Mouse (Mus musculus) erythroid progenitor cell, adult 5-6 weeks (primary cell): Measurements from ENCODE around the gene Klhdc2. TPM values are rescaled to one million over a fixed set of nuclear protein-coding genes. Genes with fewer than 3 reads are reported as not detected.

Source experiments
- ATAC-seq: replicated peaks from 2 replicates; pipeline ENCODE4 v1.8.0; 2016; ENCODE audit warnings: moderate number of reproducible peaks, mild to moderate bottlenecking, moderate TSS enrichment, inconsistent platforms; ENCODE audit not compliant: poor library complexity, low FRiP score, severe bottlenecking
- total RNA-seq, 2 experiments: library from RNA; stranded (forward) in 1 of 2; stranded (reverse) in 1 of 2; fragments of 150-400 nt in 1 of 2; fragments of 186-747, 209-891 nt in 1 of 2; gene quantifications; 2 replicates each; pipeline versions ENCODE4 v1.2.3 to v1.2.4; 2015 to 2017; ENCODE audit warnings: low replicate concordance in 2 of 2

Klhdc2 gene
- total RNA-seq, 2 experiments from 2014 or later, result 61.1 to 68.7 TPM

DNA sequence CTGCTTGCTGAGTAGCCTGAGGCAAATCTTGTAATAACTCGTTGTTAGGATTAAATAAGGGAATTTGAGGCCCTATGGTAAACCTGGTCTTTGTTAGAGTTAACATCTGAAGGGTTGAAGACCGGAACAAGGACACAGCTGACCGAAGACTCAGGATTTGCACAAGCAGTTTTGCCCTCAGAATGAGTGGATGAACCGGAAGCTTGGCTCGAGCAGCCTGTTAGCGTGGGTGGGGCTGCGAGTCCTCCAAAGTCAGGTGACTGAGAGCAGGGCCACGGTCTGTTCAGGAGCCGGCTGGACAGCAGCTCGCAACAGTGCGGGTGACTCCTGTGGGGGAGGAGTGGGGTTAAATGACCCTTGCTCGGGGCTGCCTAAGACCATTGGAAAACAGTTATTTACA, 2.8 kb downstream of the Klhdc2 start:
- ATAC-seq, result no peak

- no peak for ATAC-seq
Observed at GRCm38 (mm10) chr12:69299831-69300230, 3.4 kb downstream of the Klhdc2 start.

DNA sequence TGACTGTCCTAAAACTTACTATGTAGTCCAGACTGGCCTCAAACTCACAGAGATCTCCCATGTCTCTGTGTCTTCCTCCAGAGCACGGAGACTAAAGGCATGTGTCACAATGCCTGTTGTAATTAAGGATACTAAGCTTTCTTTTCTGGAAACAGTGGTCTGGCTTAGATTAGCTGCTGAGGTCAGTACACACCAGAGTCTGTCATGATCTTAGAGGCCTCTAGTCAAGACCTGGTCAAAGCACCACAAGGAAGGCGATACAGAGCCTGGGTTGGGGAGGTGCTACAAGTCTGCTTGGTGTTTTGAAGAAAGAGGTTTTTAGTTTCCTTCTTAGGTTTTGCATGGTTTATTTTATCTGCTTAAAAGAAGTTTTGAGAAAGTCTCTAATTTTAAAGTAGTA, 3.9 kb downstream of the Klhdc2 start:
- ATAC-seq, result no peak

DNA sequence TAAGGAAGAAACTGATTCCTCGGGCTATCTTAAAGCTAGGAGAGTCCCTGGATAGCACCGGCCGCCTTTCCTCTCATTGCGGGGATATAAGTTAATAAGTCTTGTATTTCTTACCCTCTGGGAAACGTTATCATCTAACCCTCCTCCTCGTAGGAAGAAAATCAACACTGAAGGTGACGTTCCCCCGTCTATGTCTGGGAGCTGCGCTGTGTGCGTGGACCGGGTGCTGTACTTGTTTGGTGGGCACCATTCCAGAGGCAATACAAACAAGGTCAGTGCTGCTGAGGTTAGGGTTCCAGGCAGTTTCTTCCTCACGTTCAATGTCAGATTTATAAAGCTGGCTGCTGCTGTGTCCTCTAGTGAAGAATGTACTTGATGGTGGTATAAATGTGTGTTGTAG, 5.7 kb downstream of the Klhdc2 start:
- no peak for ATAC-seq

DNA sequence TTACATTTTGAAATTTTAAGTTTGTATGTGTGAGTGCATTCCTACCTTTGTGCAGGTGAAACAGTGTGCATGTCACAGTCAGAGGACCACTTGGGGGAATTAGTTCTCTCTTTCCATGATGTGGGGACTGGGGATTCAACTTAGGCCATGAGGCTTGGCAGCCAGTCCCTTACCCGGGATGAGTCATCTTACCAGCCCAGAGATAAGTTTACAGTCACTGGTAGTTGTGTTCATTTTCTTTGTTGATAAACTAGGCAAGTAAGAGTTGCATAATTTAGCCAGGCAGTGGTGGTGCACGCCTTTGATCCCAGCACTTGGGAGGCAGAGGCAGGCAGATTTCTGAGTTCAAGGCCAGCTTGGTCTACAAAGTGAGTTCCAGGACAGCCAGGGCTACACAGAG, 7.6 kb downstream of the Klhdc2 start:
- no peak for ATAC-seq

- ATAC-seq, result no peak
Observed at GRCm38 (mm10) chr12:69306333-69306732, 9.9 kb downstream of the Klhdc2 start.

GRCm38 (mm10) chr12:69309659-69310058, 13.2 kb downstream of the Klhdc2 start:
- ATAC-seq, result no peak; the same call in 1 of the 2 replicates

- no peak for ATAC-seq
Observed at GRCm38 (mm10) chr12:69318431-69318830, 21.9 kb downstream of the Klhdc2 start.

DNA sequence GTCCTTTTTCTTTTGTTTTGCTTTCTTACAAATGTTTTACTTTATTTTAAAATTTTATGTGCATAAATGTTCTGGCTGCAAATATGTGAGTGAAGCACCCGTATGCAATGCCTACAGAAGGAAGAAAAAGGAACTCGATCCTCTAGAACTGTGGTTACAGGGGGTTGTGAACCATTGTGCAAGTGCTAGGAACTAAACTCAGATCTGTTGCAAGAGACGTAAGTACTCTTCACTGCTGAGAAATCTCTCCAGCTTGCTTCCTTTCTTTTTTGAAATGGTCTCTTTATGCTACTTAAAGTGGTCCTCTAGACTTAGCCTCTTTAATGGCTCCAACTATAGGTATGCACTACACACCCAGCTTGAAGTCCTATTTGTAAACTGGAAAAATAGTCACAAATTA, 34.7 kb downstream of the Klhdc2 start:
- ATAC-seq, result no peak

- no peak for ATAC-seq
Observed at GRCm38 (mm10) chr12:69332147-69332546, 35.7 kb downstream of the Klhdc2 start.

DNA sequence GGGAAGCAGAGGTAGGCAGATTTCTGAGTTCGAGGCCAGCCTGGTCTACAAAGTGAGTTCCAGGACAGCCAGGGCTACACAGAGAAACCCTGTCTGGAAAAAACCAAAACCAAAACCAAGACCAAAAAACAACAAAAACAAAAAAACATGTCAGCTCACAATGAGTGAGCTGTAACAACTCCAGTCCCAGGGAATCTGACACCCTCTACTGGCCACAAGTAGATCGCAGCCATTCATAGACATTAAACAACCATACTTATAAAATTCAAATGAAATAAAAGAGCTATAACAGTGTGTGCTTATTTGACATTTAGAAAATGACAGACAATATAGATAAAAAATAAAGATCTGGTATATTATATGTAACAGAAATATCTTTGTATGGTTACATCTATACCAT, 37.1 kb downstream of the Klhdc2 start:
- ATAC-seq, result peak; percentile 85

DNA sequence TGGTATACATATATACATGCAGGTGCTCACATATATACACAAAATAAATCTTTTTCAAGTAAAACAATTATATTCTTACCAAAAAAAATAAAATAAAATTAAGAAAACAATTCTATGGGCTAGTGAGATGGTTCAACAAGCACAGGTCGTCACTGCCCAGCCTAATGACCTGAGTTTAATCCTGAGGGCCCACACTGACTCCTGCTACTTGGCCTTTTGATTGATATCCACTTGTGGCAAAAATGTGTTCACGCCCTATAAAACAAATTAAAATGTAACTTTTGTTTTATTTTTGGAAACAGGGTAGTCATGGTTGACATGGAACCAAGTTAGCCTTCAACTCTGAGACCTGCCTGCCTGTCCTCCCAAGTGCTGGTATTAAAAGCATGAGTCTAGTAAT, 53.4 kb downstream of the Klhdc2 start:
- no peak for ATAC-seq

GRCm38 (mm10) chr12:69351685-69352084, 55.2 kb downstream of the Klhdc2 start:
- ATAC-seq, result no peak

GRCm38 (mm10) chr12:69356546-69357299, 60.2 kb downstream of the Klhdc2 start, which contains the start of gene Nemf:
TSS of gene Nemf (minus strand) at chr12:69357165.
- peak; percentile 75 for ATAC-seq

GRCm38 (mm10) chr12:69357300-69357646, 60.8 kb downstream of the Klhdc2 start:
- peak; percentile 36 for ATAC-seq

Other genes with a start within 250 kb of the Klhdc2 start
- 901 and 1,018 TPM in 2 replicates for gene Rps29, start 137.5 kb upstream of the Klhdc2 start, total RNA-seq (2015; ENCODE audit: low replicate concordance)
- gene Rps29, start 137.5 kb upstream of the Klhdc2 start, total RNA-seq (2017; ENCODE audit: low replicate concordance), result 424 and 1,088 TPM in 2 replicates
- 27.0 and 43.2 TPM in 2 replicates for gene Lrr1, start 127.9 kb upstream of the Klhdc2 start, total RNA-seq (2015; ENCODE audit: low replicate concordance)
- 24.3 and 24.6 TPM in 2 replicates for gene Lrr1, start 127.9 kb upstream of the Klhdc2 start, total RNA-seq (2017; ENCODE audit: low replicate concordance)
- gene Rpl36al, start 112.6 kb upstream of the Klhdc2 start, total RNA-seq (2015; ENCODE audit: low replicate concordance), result 169 and 235 TPM in 2 replicates
- gene Rpl36al, start 112.6 kb upstream of the Klhdc2 start, total RNA-seq (2017; ENCODE audit: low replicate concordance), result 180 and 196 TPM in 2 replicates
- 19.3 and 19.5 TPM in 2 replicates for gene Mgat2, start 112.5 kb upstream of the Klhdc2 start, total RNA-seq (2015; ENCODE audit: low replicate concordance)
- gene Mgat2, start 112.5 kb upstream of the Klhdc2 start, total RNA-seq (2017; ENCODE audit: low replicate concordance), result 15.9 and 22.3 TPM in 2 replicates
- 4.7 TPM in 1 of 2 replicates, not detected in the other for gene Gm49383, start 99.6 kb upstream of the Klhdc2 start, total RNA-seq (2015; ENCODE audit: low replicate concordance)
- gene Gm49383, start 99.6 kb upstream of the Klhdc2 start, total RNA-seq (2017; ENCODE audit: low replicate concordance), result 22.2 and 23.9 TPM in 2 replicates
- 2.5 and 10.9 TPM in 2 replicates for gene Dnaaf2, start 98.3 kb upstream of the Klhdc2 start, total RNA-seq (2015; ENCODE audit: low replicate concordance)
- 1.4 and 2.8 TPM in 2 replicates for gene Dnaaf2, start 98.3 kb upstream of the Klhdc2 start, total RNA-seq (2017; ENCODE audit: low replicate concordance)
- gene Gm49384, start 92.4 kb upstream of the Klhdc2 start, total RNA-seq (2015; ENCODE audit: low replicate concordance), result 17.6 and 23.8 TPM in 2 replicates
- 14.6 and 16.0 TPM in 2 replicates for gene Gm49384, start 92.4 kb upstream of the Klhdc2 start, total RNA-seq (2017; ENCODE audit: low replicate concordance)
- 40.7 and 54.1 TPM in 2 replicates for gene Pole2, start 68.5 kb upstream of the Klhdc2 start, total RNA-seq (2015; ENCODE audit: low replicate concordance)
- gene Pole2, start 68.5 kb upstream of the Klhdc2 start, total RNA-seq (2017; ENCODE audit: low replicate concordance), result 38.9 and 59.2 TPM in 2 replicates
- 1.7 TPM in 1 of 2 replicates, not detected in the other for gene Klhdc1, start 55.5 kb upstream of the Klhdc2 start, total RNA-seq (2015; ENCODE audit: low replicate concordance)
- gene Klhdc1, start 55.5 kb upstream of the Klhdc2 start, total RNA-seq (2017; ENCODE audit: low replicate concordance), result 0.83 and 1.7 TPM in 2 replicates
- 56.6 and 57.3 TPM in 2 replicates for gene Nemf, start 60.5 kb downstream of the Klhdc2 start, total RNA-seq (2015; ENCODE audit: low replicate concordance)
- gene Nemf, start 60.5 kb downstream of the Klhdc2 start, total RNA-seq (2017; ENCODE audit: low replicate concordance), result 66.1 and 79.0 TPM in 2 replicates
- gene Arf6, start 75.5 kb downstream of the Klhdc2 start, total RNA-seq (2015; ENCODE audit: low replicate concordance), result 59.5 and 60.8 TPM in 2 replicates
- gene Arf6, start 75.5 kb downstream of the Klhdc2 start, total RNA-seq (2017; ENCODE audit: low replicate concordance), result 93.7 and 94.4 TPM in 2 replicates
- not detected in 2 replicates for gene Gm9887, start 75.8 kb downstream of the Klhdc2 start, total RNA-seq (2015; ENCODE audit: low replicate concordance)
- gene Gm9887, start 75.8 kb downstream of the Klhdc2 start, total RNA-seq (2017; ENCODE audit: low replicate concordance), result not detected in 2 replicates